ENCODE assay signal across 8 mouse cellular contexts in the genomic region with DNA sequence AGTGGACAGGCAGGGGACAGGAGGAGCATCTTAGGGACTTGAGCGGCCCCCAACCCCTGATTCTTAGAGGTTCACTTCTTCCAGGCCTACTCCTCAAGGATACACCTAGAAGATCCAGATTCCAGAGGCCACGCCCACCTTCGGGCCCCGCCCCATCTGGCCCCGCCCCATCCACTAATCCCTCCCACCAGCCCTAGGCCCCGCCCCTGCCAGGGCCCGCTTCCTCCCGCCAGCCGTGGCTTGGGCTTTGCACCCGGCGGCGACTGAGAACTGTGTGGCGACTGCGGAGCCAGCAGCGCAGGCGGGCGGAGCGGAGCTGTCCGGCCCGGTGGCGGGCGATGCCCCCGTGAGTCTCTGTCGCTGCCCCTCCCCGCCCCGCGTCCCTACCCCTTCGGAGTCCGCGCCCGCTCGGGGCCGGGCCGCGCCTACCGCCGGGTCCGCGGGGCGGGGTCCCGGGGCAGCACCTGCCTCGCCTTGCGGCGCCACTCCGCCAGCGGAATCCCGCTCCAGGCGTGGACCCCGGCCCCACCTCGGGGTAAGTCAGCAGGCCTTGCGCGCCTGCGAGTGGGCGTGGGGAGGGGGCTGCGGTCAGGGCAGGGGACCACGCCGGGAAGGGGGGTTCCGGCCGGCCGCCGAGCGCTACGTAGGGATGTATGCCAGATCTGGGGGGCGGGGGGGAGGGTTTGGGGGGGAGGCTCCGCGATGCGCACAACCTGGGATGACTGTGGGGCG. TPM values are rescaled to one million over a fixed set of nuclear protein-coding genes. Genes with fewer than 3 reads are reported as not detected.
DNase-seq lines count a peak whose midpoint lies in the region; ATAC-seq and TF ChIP-seq lines count a peak whose summit lies in the region.

A gene (plus strand): TSS at position 229 of the 732 bp plus-strand sequence.

- whole genome bisulfite sequencing in heart, embryonic 10.5 days: 2% methylated on average over 65 of the region's 68 CpGs
- 5% methylated on average over 65 of the region's 68 CpGs for WGBS in kidney, adult 2 months
- 1% methylated on average over 29 of the region's 68 CpGs for WGBS in limb, embryonic 14.5 days
- under 1% methylated on average over 51 of the region's 68 CpGs for WGBS in midbrain, embryonic 16.5 days

- H3K4me1 ChIP-seq in heart, embryonic 10.5 days: peaks cover 45% of the 10 kb centered on the region
- H3K4me1 ChIP-seq in kidney, adult 2 months (ENCODE audit: control insufficient read depth, insufficient read depth, low read length): no peaks in the 10 kb centered on the region
- H3K4me1 ChIP-seq in limb, embryonic 14.5 days (ENCODE audit: control insufficient read depth, insufficient read depth, low read length): no peaks in the 10 kb centered on the region
- H3K4me1 ChIP-seq in midbrain, embryonic 16.5 days (ENCODE audit: control insufficient read depth, insufficient read depth, low read length): peaks cover 19% of the 10 kb centered on the region

- no peak for TF ChIP-seq CTCF in kidney, adult 2 months (conservative IDR thresholded peaks at IDR 0.05; ENCODE audit: insufficient read depth, insufficient read length, low read depth, low read length)

- DNase-seq in heart, embryonic 10.5 days (ENCODE audit: low spot score): peak; percentile 88
- DNase-seq in heart, adult 9 months (ENCODE audit: low spot score in 2 of 2): no peak
- DNase-seq in cerebellum, adult 9-10 months: peak; percentile 70
- DNase-seq in gastrocnemius, postnatal 10 days: peak; percentile 59
- peak; percentile 48 for DNase-seq in kidney, adult 2 months
- no peak for DNase-seq in limb, embryonic 14.5 days (ENCODE audit: low spot score)
- peak; percentile 48 to 81 for DNase-seq in spleen, postnatal 4 days (ENCODE audit: low spot score in 2 of 2)

- H3K9ac ChIP-seq in limb, embryonic 14.5 days (ENCODE audit: low read depth, low read length, severe bottlenecking): no peak within 1 kb of the TSS
- H3K9ac ChIP-seq in midbrain, embryonic 16.5 days (ENCODE audit: low read depth, low read length): peak within 1 kb of the TSS; percentile 78

- H3K4me2 ChIP-seq in limb, embryonic 14.5 days (replicated peaks; ENCODE audit: low read depth, low read length, severe bottlenecking): peak within 1 kb of the TSS; percentile 92
- peak within 1 kb of the TSS; percentile 71 for H3K4me2 ChIP-seq in midbrain, embryonic 16.5 days (ENCODE audit: low read length)

- peak; percentile 53 for ATAC-seq in limb, embryonic 14.5 days (ENCODE audit: low FRiP score, low read depth)
- ATAC-seq in midbrain, embryonic 16.5 days: peak; percentile 81

- TF ChIP-seq POLR2A in kidney, adult 2 months (IDR thresholded peaks at IDR 0.05; ENCODE audit: low read depth, low read length): no peak
- TF ChIP-seq POLR2A in limb, embryonic 14.5 days (IDR thresholded peaks at IDR 0.05; ENCODE audit: borderline replicate concordance, extremely low read depth, insufficient read depth, insufficient read length): no peak

- H3K27ac ChIP-seq in heart, embryonic 10.5 days: peak within 1 kb of the TSS; percentile 81
- no peak within 1 kb of the TSS for H3K27ac ChIP-seq in kidney, adult 2 months (ENCODE audit: insufficient read depth, low read depth, low read length)
- no peak within 1 kb of the TSS for H3K27ac ChIP-seq in limb, embryonic 14.5 days (replicated peaks; ENCODE audit: low read depth, low read length)
- peak within 1 kb of the TSS; percentile 65 for H3K27ac ChIP-seq in midbrain, embryonic 16.5 days (ENCODE audit: low read length)

- no peaks in the 10 kb centered on the region for H3K9me3 ChIP-seq in heart, embryonic 10.5 days
- 0 out of 2 replicates have a peak, but pooled peaks cover 3% of the 10 kb centered on the region for H3K9me3 ChIP-seq in limb, embryonic 14.5 days (ENCODE audit: control insufficient read depth, low read length)
- H3K9me3 ChIP-seq in midbrain, embryonic 16.5 days (replicated peaks; ENCODE audit: control insufficient read depth, low read length, poor library complexity, severe bottlenecking): no peaks in the 10 kb centered on the region

- peak within 1 kb of the TSS; percentile 85 for H3K4me3 ChIP-seq in heart, embryonic 10.5 days
- H3K4me3 ChIP-seq in kidney, adult 2 months (ENCODE audit: insufficient read depth, low read depth, low read length): peak within 1 kb of the TSS; percentile 49
- peak within 1 kb of the TSS; percentile 50 for H3K4me3 ChIP-seq in limb, embryonic 14.5 days (replicated peaks; ENCODE audit: low read length)
- peak within 1 kb of the TSS; percentile 72 for H3K4me3 ChIP-seq in midbrain, embryonic 16.5 days (ENCODE audit: low read depth, low read length)

- H3K36me3 ChIP-seq in heart, embryonic 10.5 days: no peaks in the 10 kb centered on the region
- H3K36me3 ChIP-seq in kidney, adult 2 months (ENCODE audit: control insufficient read depth, insufficient read depth, low read length): no peaks in the 10 kb centered on the region
- H3K36me3 ChIP-seq in limb, embryonic 14.5 days (ENCODE audit: control insufficient read depth, insufficient read depth, low read length): no peaks in the 10 kb centered on the region
- H3K36me3 ChIP-seq in midbrain, embryonic 16.5 days (ENCODE audit: control insufficient read depth, insufficient read depth, low read length): no peaks in the 10 kb centered on the region

- peaks cover 69% of the 10 kb centered on the region for H3K27me3 ChIP-seq in heart, embryonic 10.5 days (ENCODE audit: insufficient read depth, poor library complexity, severe bottlenecking)
- H3K27me3 ChIP-seq in kidney, adult 2 months (replicated peaks; ENCODE audit: control insufficient read depth, insufficient read depth, low read length): no peaks in the 10 kb centered on the region
- peaks cover 24% of the 10 kb centered on the region; the same call in 1 of the 2 replicates for H3K27me3 ChIP-seq in limb, embryonic 14.5 days (ENCODE audit: control insufficient read depth, insufficient read depth, low read length)
- peaks cover 6% of the 10 kb centered on the region; the same call in 1 of the 2 replicates for H3K27me3 ChIP-seq in midbrain, embryonic 16.5 days (ENCODE audit: control insufficient read depth, insufficient read depth, low read depth, low read length)

RNA-seq across cellular contexts. Expression of the gene that starts here (rescaled TPM):
- 1.8 and 3.4 TPM in 2 replicates for polyA plus RNA-seq in heart, embryonic 10.5 days (2016; fragmentation: Nextera tagmentation; extraction: Ambion mirVana)
- total RNA-seq in gastrocnemius, postnatal 10 days (2021): under 1 TPM; 0.20 to 0.40 TPM
- polyA plus RNA-seq in kidney, adult 2 months (2012; rRNA removed): 0.27 and 0.39 TPM in 2 replicates
- 0.75 and 0.77 TPM in 2 replicates for polyA plus RNA-seq in limb, embryonic 14.5 days (2012; rRNA removed)
- 0.55 and 0.57 TPM in 2 replicates for polyA plus RNA-seq in limb, embryonic 14.5 days (2014; fragmentation: Nextera tagmentation; extraction: Ambion mirVana)
- 30.6 and 35.4 TPM in 2 replicates for polyA plus RNA-seq in midbrain, embryonic 16.5 days (2015; fragmentation: Nextera tagmentation; extraction: Ambion mirVana)

Comparison
In these comparisons a context has a peak if more than half of its experiments do, and no peak if none do; other contexts are left out.
1. DNase-seq: peak in heart, embryonic 10.5 days (single experiment), cerebellum, adult 9-10 months (single experiment) and spleen, postnatal 4 days (2 of 2); none in heart, adult 9 months (0 of 2) and limb, embryonic 14.5 days (single experiment).
2. Peak in DNase-seq in gastrocnemius, postnatal 10 days; RNA of the gene not detected or under 1 TPM.
3. Peak in DNase-seq and H3K4me3 ChIP-seq in kidney, adult 2 months; RNA of the gene not detected or under 1 TPM.
4. Peak in ATAC-seq, H3K4me3 ChIP-seq and H3K4me2 ChIP-seq in limb, embryonic 14.5 days; RNA of the gene not detected or under 1 TPM.
5. H3K27ac ChIP-seq: peak in heart, embryonic 10.5 days (single experiment) and midbrain, embryonic 16.5 days (single experiment); none in kidney, adult 2 months (single experiment) and limb, embryonic 14.5 days (single experiment).
6. Peak in every context shown above with its lines, with median percentiles within 50 percentile points of each other: H3K4me3 ChIP-seq.